Mouse (Mus musculus) stomach, postnatal 0 days (tissue): Measurements from ENCODE around the gene B4galt1. TPM values are rescaled to one million over a fixed set of nuclear protein-coding genes. Genes with fewer than 3 reads are reported as not detected.
A peak's percentile ranks its signal among the peaks of the same experiment; 100 is the strongest.

Experiments
- ATAC-seq: fragments of 200-750 bp; cut with Nextera tagmentation; 2 replicates; pipeline ENCODE4 v1.8.0; 2017; ENCODE audit not compliant: low FRiP score, low TSS enrichment
- DNase-seq: peaks from one replicate; pipeline ENCODE4 v3.0.0-alpha.2; 2016; ENCODE audit warnings: low spot score
- H3K27ac ChIP-seq: fragments of 300-500 bp; sonication (generic); replicated peaks from 2 replicates; pipeline ENCODE4 v1.5.1; 2014; ENCODE audit warnings: mild to moderate bottlenecking, control low read depth
- H3K27me3 ChIP-seq: fragments of 300-500 bp; sonication (generic); 2 replicates; pipeline ENCODE4 v1.6.1; 2014; ENCODE audit warnings: low read length; ENCODE audit not compliant: control insufficient read depth, insufficient read depth
- H3K36me3 ChIP-seq: fragments of 300-500 bp; sonication (generic); 2 replicates; pipeline ENCODE4 v1.6.1; 2014; ENCODE audit warnings: low read length, mixed read lengths; ENCODE audit not compliant: control insufficient read depth, insufficient read depth
- H3K4me1 ChIP-seq: fragments of 300-500 bp; sonication (generic); replicated peaks from 2 replicates; pipeline ENCODE4 v1.6.1; 2014; ENCODE audit warnings: antibody characterized with exemption; ENCODE audit not compliant: control insufficient read depth, insufficient read depth
- H3K4me2 ChIP-seq: fragments of 300-500 bp; sonication (generic); replicated peaks from 2 replicates; pipeline ENCODE4 v1.6.1; 2014; ENCODE audit warnings: low read depth, mild to moderate bottlenecking, control low read depth, moderate library complexity
- H3K4me3 ChIP-seq: fragments of 300-500 bp; sonication (generic); 2 replicates; pipeline ENCODE4 v1.5.1; 2014; ENCODE audit warnings: low read depth, low read length, control low read depth
- H3K9ac ChIP-seq: fragments of 300-500 bp; sonication (generic); 2 replicates; pipeline ENCODE4 v1.6.1; 2014; ENCODE audit warnings: mild to moderate bottlenecking, low read length, control low read depth, mixed read lengths
- H3K9me3 ChIP-seq: fragments of 300-500 bp; sonication (generic); 2 replicates; pipeline ENCODE4 v1.6.1; 2016; ENCODE audit warnings: low read length; ENCODE audit not compliant: control insufficient read depth
- CTCF ChIP-seq: IDR thresholded peaks from 2 replicates; pipeline ENCODE4 v1.5.1; 2016; ENCODE audit warnings: antibody characterized with exemption, low read depth, mild to moderate bottlenecking, moderate library complexity
- EP300 ChIP-seq: optimal IDR thresholded peaks from 2 replicates; pipeline ENCODE3; 2016; ENCODE audit warnings: antibody characterized with exemption
- WGBS: fragments of 180-500 bp; shearing (Covaris S2); extraction: QIAGEN DNeasy Blood & Tissue Kit; methylation state at CpG from one replicate; pipeline ENCODE4 v1.1.7; 2014; 5-methylcytosine and 5-hydroxymethylcytosine counted together
- polyA plus RNA-seq: library from polyadenylated mRNA; unstranded; fragments of >200 nt; fragmentation: Nextera tagmentation; extraction: Ambion mirVana; gene quantifications from 2 replicates; pipeline ENCODE4 v1.2.1, GENCODE M21; 2015

B4galt1 gene
- polyA plus RNA-seq, 1 experiment from 2014 or later = 34.3 TPM

DNA sequence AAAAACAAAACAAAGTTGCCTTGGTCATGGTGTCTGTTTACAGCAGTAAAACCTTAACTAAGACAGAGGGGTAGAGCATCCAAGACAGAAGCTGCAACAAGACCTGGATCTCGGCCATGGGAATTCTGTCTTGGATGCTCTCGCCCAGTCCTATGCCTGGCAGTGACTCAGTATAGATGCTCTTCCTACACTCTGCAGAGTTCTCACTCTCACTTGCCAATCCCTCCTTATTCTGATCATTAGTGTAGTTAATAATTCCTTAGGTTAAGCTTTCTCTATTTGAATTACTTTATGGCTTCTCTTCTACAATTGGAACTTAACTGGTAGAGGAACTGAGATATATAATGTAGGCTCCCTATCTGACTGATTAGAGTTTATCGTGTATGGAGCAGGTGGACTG lies 41.3 kb upstream of the B4galt1 start:
- no peak overlapping the region for H3K4me2 ChIP-seq
- H3K9me3 ChIP-seq = no peaks in the 10 kb centered on the region
- WGBS = 77% methylated on average over 3 of the region's 3 CpGs
- no peak overlapping the region for H3K27ac ChIP-seq
- H3K4me1 ChIP-seq = no peaks in the 10 kb centered on the region
- no peak for ATAC-seq
- H3K36me3 ChIP-seq = no peaks in the 10 kb centered on the region
- H3K9ac ChIP-seq = no peak overlapping the region
- no peak for TF ChIP-seq CTCF
- TF ChIP-seq EP300 = no peak
- H3K27me3 ChIP-seq = no peaks in the 10 kb centered on the region
- no peak overlapping the region for H3K4me3 ChIP-seq
- no peak for DNase-seq

DNA sequence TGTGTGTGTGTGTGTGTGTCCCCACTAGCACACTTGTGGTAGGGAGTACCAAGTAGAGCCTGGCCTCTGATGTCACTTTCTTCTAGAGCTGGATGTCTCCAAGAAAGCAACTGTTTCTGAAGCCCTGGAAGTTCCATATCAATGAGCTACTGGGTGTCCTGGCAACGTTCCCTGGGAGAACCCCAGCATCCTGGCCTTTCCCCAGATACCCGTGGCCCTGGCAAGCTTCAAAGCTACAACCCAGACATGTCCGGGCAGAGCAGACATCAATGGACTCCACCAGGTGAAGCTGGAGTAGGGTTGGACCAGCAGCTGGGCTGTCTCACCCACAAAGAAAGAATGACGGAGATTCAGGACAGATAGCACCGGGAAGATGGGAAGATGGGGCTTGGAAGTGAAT lies 37.4 kb upstream of the B4galt1 start:
- no peaks in the 10 kb centered on the region for H3K9me3 ChIP-seq
- TF ChIP-seq CTCF = no peak
- TF ChIP-seq EP300 = no peak
- H3K9ac ChIP-seq = no peak overlapping the region
- no peak for DNase-seq
- 62% methylated on average over 5 of the region's 5 CpGs for WGBS
- H3K27me3 ChIP-seq = no peaks in the 10 kb centered on the region
- H3K4me2 ChIP-seq = no peak overlapping the region
- no peaks in the 10 kb centered on the region for H3K4me1 ChIP-seq
- no peak overlapping the region for H3K27ac ChIP-seq
- no peaks in the 10 kb centered on the region for H3K36me3 ChIP-seq
- no peak overlapping the region for H3K4me3 ChIP-seq
- no peak for ATAC-seq

DNA sequence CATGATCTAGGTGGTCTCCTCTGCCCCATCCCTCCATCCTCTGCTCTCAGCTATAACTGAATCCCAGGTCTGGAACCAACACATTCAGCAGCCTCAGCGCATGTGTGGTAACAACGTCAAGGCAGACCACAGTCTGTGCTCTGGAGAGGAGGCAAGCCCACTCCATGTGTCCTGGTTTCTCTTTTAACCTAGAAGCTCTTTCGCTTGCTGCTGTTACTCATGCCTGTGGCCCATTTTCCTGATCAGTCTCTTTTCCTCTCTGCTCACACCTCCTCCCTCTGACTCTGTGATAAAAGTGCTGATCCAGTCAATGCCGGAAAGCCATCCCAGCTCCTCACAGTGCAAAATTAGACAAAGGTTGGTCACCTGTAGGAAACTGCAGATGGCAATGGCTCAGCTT lies 36.2 kb upstream of the B4galt1 start:
- H3K9ac ChIP-seq = no peak overlapping the region
- H3K36me3 ChIP-seq = no peaks in the 10 kb centered on the region
- H3K4me3 ChIP-seq = no peak overlapping the region
- no peaks in the 10 kb centered on the region for H3K27me3 ChIP-seq
- TF ChIP-seq CTCF (no peak), EP300 (no peak)
- H3K4me2 ChIP-seq = no peak overlapping the region
- H3K27ac ChIP-seq = 0 out of 2 replicates have a peak overlapping the region, but pooled peaks have one; percentile 13
- ATAC-seq = no peak
- no peaks in the 10 kb centered on the region; the same call in 1 of the 2 replicates for H3K4me1 ChIP-seq
- no peak for DNase-seq
- 81% methylated on average over 4 of the region's 4 CpGs for WGBS
- no peaks in the 10 kb centered on the region for H3K9me3 ChIP-seq

DNA sequence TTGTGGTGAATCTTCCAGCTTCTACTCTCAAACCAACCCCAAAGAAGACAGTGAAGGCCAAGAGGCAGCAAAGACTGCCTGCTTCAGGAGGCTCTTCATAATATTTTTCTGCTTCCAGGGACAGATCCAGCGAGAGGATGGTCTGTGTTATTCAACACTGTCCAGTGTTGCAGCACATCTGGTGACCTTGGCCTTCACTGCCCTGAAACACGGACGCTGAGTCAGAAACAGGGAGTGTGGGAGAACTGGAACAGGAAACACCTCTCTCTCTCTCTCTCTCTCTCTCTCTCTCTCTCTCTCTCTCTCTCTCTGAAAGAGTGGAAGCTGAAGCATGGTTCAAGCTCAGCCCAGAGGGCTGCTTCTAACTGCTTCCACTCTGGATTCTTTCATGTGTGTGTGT lies 35.4 kb upstream of the B4galt1 start:
- H3K4me3 ChIP-seq = no peak overlapping the region
- no peaks in the 10 kb centered on the region for H3K9me3 ChIP-seq
- TF ChIP-seq EP300 = no peak
- TF ChIP-seq CTCF = no peak
- no peaks in the 10 kb centered on the region for H3K36me3 ChIP-seq
- H3K27me3 ChIP-seq = no peaks in the 10 kb centered on the region
- no peak overlapping the region for H3K9ac ChIP-seq
- peak overlapping the region; percentile 35; the same call in 1 of the 2 replicates for H3K27ac ChIP-seq
- DNase-seq = peak; percentile 46
- 18% methylated on average over 3 of the region's 3 CpGs for WGBS
- ATAC-seq = peak; percentile 51
- no peak overlapping the region for H3K4me2 ChIP-seq
- H3K4me1 ChIP-seq = peaks cover 3% of the 10 kb centered on the region; the same call in 1 of the 2 replicates

DNA sequence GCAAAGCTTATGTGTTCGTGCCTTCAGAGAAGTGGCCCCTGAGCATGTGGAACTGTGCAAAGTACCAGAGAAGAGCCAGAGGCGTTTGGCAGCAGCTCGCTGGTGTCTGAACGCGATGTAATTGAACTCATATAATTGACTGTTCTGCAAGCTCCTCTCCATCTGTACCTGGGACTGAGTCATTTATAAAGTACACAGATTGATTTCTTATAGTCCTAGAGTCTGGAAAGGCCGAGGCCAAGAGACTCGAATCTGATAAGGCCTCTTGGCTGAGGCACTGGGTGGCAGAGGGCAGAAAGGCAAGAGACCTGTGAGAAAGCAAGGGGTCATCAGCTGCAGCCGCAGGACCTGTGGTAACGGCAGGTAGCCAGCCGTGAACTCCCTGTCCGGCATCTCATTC lies 35.0 kb upstream of the B4galt1 start:
- 66% methylated on average over 11 of the region's 11 CpGs for WGBS
- peaks cover 6% of the 10 kb centered on the region; the same call in 1 of the 2 replicates for H3K4me1 ChIP-seq
- DNase-seq (no peak), ATAC-seq (peak; percentile 55; the same call in 1 of the 2 replicates)
- no peak overlapping the region for H3K4me2 ChIP-seq
- H3K9me3 ChIP-seq = no peaks in the 10 kb centered on the region
- TF ChIP-seq CTCF (no peak), EP300 (no peak)
- no peak overlapping the region for H3K9ac ChIP-seq
- H3K36me3 ChIP-seq = no peaks in the 10 kb centered on the region
- H3K27ac ChIP-seq = 0 out of 2 replicates have a peak overlapping the region, but pooled peaks have one; percentile 35
- no peaks in the 10 kb centered on the region for H3K27me3 ChIP-seq
- no peak overlapping the region for H3K4me3 ChIP-seq

DNA sequence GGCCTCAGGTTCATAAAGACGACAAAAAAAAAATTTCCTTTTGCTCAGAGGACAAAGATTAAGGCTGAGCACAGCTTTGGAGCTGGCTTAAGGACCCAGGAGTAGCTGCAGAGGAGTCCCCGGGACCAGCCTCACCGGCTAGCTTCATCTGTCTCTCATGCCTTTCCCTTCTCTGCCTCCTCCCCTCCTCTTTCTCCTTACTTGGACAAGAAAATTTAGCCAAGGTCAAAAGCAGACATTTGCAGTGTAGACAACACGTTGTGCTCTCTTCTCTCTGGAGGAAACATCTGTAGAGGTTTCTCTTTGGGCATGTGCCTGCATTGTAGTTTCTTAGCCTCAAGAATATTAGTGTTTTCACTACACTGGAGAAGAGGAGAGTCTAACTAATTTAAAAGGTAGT lies 32.1 kb upstream of the B4galt1 start:
- DNase-seq (no peak), ATAC-seq (no peak)
- Histone ChIP-seq H3K9ac (no peak overlapping the region), H3K4me3 (no peak overlapping the region), H3K9me3 (no peaks in the 10 kb centered on the region), H3K27me3 (no peaks in the 10 kb centered on the region), H3K27ac (no peak overlapping the region), H3K36me3 (no peaks in the 10 kb centered on the region), H3K4me2 (no peak overlapping the region), H3K4me1 (peaks cover 6% of the 10 kb centered on the region; the same call in 1 of the 2 replicates)
- TF ChIP-seq CTCF (no peak), EP300 (no peak)
- WGBS = 60% methylated on average over 4 of the region's 4 CpGs
